Mouse (Mus musculus) layer of hippocampus, adult 11-12 months (tissue): ENCODE results near the gene Rgs19.

Source experiments
- DNase-seq: peaks from one replicate; pipeline ENCODE4 v3.0.0; 2022; ENCODE audit warnings: low spot score

Gene Rgs19

GRCm38 (mm10) chr2:181683381-181683780, 10.4 kb downstream of the Rgs19 start:
- no peak for DNase-seq

- no peak for DNase-seq
These were observed 11.8 kb downstream of the Rgs19 start for GRCm38 (mm10) chr2:181681978-181682377.

- DNase-seq, result peak; percentile 21
These were observed 13.1 kb downstream of the Rgs19 start for GRCm38 (mm10) chr2:181680716-181681117.

GRCm38 (mm10) chr2:181679951-181680715, 13.6 kb downstream of the Rgs19 start, which contains the start of gene Tcea2:
TSS of gene Tcea2 (plus strand) at chr2:181680310.
- peak; percentile 67 for DNase-seq

GRCm38 (mm10) chr2:181678780-181679179, 15.0 kb downstream of the Rgs19 start:
- DNase-seq, result peak; percentile 90

- no peak for DNase-seq
These were observed 16.1 kb downstream of the Rgs19 start for GRCm38 (mm10) chr2:181677755-181678098.

GRCm38 (mm10) chr2:181677096-181677754, 16.6 kb downstream of the Rgs19 start:
- DNase-seq, result no peak

- DNase-seq, result no peak
These were observed 17.4 kb downstream of the Rgs19 start for GRCm38 (mm10) chr2:181676424-181676823.

GRCm38 (mm10) chr2:181675454-181675853, 18.3 kb downstream of the Rgs19 start:
- no peak for DNase-seq

GRCm38 (mm10) chr2:181674934-181675333, 18.8 kb downstream of the Rgs19 start:
- no peak for DNase-seq

- DNase-seq, result no peak
These were observed 20.3 kb downstream of the Rgs19 start for GRCm38 (mm10) chr2:181673501-181673900.

- DNase-seq, result no peak
These were observed 21.8 kb downstream of the Rgs19 start for GRCm38 (mm10) chr2:181671984-181672383.

- no peak for DNase-seq
These were observed 22.5 kb downstream of the Rgs19 start, which contains the start of gene Sox18 for GRCm38 (mm10) chr2:181671326-181671725. TSS of gene Sox18 (minus strand) at chr2:181671640.

- no peak for DNase-seq
These were observed 22.9 kb downstream of the Rgs19 start for GRCm38 (mm10) chr2:181670913-181671311.

GRCm38 (mm10) chr2:181670285-181670912, 23.4 kb downstream of the Rgs19 start:
- DNase-seq, result no peak

GRCm38 (mm10) chr2:181663298-181663630, 30.5 kb downstream of the Rgs19 start:
- no peak for DNase-seq

GRCm38 (mm10) chr2:181662620-181663297, 31.0 kb downstream of the Rgs19 start:
- no peak for DNase-seq

GRCm38 (mm10) chr2:181659609-181660055, 34.1 kb downstream of the Rgs19 start:
- DNase-seq, result peak; percentile 90

GRCm38 (mm10) chr2:181658930-181659555, 34.7 kb downstream of the Rgs19 start:
- DNase-seq, result peak; percentile 80

- no peak for DNase-seq
These were observed 35.2 kb downstream of the Rgs19 start for GRCm38 (mm10) chr2:181658528-181658927.

GRCm38 (mm10) chr2:181657441-181657840, 36.3 kb downstream of the Rgs19 start:
- DNase-seq, result no peak

GRCm38 (mm10) chr2:181656734-181657133, 37.0 kb downstream of the Rgs19 start, which contains the start of gene Gm29797:
TSS of gene Gm29797 (plus strand) at chr2:181657034.
- DNase-seq, result no peak
